Mouse (Mus musculus): ENCODE results near the gene Ctns. TPM values are rescaled to one million over a fixed set of nuclear protein-coding genes. Genes with fewer than 3 reads are reported as not detected.

Ctns gene
- polyA plus RNA-seq, 1 experiment from 2014 or later: 7.5 TPM

DNA sequence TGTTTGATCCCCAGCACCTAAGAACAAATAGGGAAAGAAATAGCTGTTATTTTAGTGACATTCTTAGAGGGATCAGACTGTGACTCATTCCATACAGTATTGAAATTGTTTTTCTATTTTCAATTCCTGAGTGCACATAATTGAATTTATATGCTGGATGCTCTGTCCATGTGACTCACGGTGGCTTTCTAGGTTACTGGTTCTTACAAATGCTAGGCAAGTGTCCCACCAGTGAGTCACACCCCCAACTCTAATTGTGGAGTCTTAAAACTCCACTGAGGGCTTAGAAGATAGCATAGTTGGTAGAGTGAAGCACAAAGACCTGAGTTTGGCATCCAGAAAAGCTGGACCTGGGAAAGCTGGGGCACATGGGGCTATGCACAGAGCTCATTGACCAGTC lies 21.8 kb upstream of the Ctns start:
- H3K27me3 ChIP-seq (replicated peaks): no peaks in the 10 kb centered on the region
- 61% methylated on average over 1 of the region's 1 CpGs for WGBS (ENCODE audit: insufficient replicate concordance)
- H3K36me3 ChIP-seq: no peaks in the 10 kb centered on the region
- no peak overlapping the region for H3K4me3 ChIP-seq
- H3K27ac ChIP-seq: no peak overlapping the region
- no peaks in the 10 kb centered on the region for H3K4me1 ChIP-seq
- H3K9me3 ChIP-seq (replicated peaks): no peaks in the 10 kb centered on the region
- no peak for ATAC-seq
- H3K9ac ChIP-seq: no peak overlapping the region
- H3K4me2 ChIP-seq: no peak overlapping the region

DNA sequence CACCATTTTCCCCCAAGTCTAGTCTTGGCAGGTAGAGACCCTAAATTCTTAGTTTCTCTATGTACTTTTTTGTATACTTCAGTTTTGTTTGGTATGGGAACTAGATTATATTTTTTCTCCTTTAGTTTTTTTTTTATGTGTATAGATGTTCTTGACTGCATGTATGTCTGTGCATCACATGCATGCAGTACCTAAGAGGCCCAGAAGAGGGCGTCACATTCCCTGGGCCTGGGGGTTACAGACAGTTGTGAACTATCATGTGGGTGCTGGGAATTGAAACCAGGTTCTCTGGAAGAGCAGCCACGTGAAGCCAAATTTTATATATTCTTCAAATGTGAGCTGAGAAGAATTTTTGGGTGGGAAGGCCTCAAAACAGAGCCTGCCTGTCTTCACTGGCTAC lies 20.8 kb upstream of the Ctns start:
- Histone ChIP-seq H3K36me3 (no peaks in the 10 kb centered on the region), H3K9me3 (replicated peaks) (no peaks in the 10 kb centered on the region), H3K4me1 (no peaks in the 10 kb centered on the region), H3K4me2 (no peak overlapping the region), H3K9ac (no peak overlapping the region), H3K4me3 (no peak overlapping the region), H3K27ac (no peak overlapping the region), H3K27me3 (replicated peaks) (no peaks in the 10 kb centered on the region)
- ATAC-seq: no peak
- 31% methylated on average over 2 of the region's 2 CpGs for whole genome bisulfite sequencing (ENCODE audit: insufficient replicate concordance)

- Histone ChIP-seq H3K27me3 (replicated peaks) (no peaks in the 10 kb centered on the region), H3K27ac (no peak overlapping the region), H3K36me3 (no peaks in the 10 kb centered on the region), H3K4me2 (no peak overlapping the region), H3K4me3 (no peak overlapping the region), H3K9ac (no peak overlapping the region), H3K9me3 (replicated peaks) (no peaks in the 10 kb centered on the region), H3K4me1 (no peaks in the 10 kb centered on the region)
- no peak for ATAC-seq
- 61% methylated on average over 3 of the region's 3 CpGs for WGBS (ENCODE audit: insufficient replicate concordance)
Measured at GRCm38 (mm10) chr11:73213956-73214355, 15.1 kb upstream of the Ctns start.

DNA sequence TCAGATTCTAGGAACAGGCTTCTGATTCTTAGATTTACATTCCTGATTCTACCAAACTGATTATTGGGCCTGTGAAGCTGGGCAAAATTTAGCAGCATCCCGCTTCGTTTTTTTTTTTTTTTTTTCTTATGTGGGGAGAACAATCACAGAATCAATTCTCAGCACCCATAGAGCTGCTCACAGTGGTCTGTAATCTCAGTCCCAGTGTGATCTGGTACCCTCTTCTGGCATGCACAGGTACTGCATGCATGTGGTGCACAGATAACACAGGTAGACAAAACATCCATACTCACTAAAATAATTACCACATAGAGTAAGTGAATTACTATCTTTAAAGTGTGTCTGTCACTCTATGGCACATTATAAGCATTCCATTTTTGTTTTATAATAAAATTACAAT lies 8.8 kb upstream of the Ctns start:
- Histone ChIP-seq H3K36me3 (no peaks in the 10 kb centered on the region), H3K27me3 (replicated peaks) (no peaks in the 10 kb centered on the region), H3K27ac (no peak overlapping the region), H3K9ac (no peak overlapping the region), H3K4me2 (no peak overlapping the region), H3K4me3 (no peak overlapping the region), H3K4me1 (no peaks in the 10 kb centered on the region), H3K9me3 (replicated peaks) (no peaks in the 10 kb centered on the region)
- ATAC-seq: no peak
- 62% methylated on average over 2 of the region's 2 CpGs for WGBS (ENCODE audit: insufficient replicate concordance)

DNA sequence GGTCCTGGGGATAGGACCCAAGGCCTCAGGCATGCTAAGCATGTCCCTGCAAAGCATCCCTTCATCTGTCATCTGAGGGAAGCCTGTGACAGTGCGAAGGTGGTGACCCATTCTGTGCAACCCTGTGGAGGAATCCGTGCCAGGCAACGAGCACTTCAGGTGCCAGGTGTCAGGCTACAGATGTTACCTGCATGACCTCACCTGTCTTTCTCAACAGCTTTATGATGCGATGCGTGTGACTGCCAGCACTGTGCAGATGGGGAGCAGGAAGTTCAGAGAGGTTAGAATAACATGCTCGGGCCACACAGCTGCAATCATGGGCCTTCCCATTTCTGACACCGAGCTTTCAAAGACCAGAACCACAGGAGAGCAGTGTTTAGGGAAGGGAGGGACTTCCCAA lies 6.4 kb upstream of the Ctns start:
- Histone ChIP-seq H3K27ac (no peak overlapping the region), H3K9ac (no peak overlapping the region), H3K4me3 (no peak overlapping the region), H3K4me2 (no peak overlapping the region), H3K9me3 (replicated peaks) (no peaks in the 10 kb centered on the region), H3K27me3 (replicated peaks) (no peaks in the 10 kb centered on the region), H3K4me1 (peaks cover 1% of the 10 kb centered on the region), H3K36me3 (no peaks in the 10 kb centered on the region)
- no peak for ATAC-seq
- 63% methylated on average over 7 of the region's 7 CpGs for WGBS (ENCODE audit: insufficient replicate concordance)

GRCm38 (mm10) chr11:73203895-73204294 lies 5.1 kb upstream of the Ctns start:
- no peak overlapping the region for H3K9ac ChIP-seq
- no peak overlapping the region for H3K4me3 ChIP-seq
- no peaks in the 10 kb centered on the region for H3K27me3 ChIP-seq (replicated peaks)
- no peak for ATAC-seq
- H3K36me3 ChIP-seq: no peaks in the 10 kb centered on the region
- H3K4me2 ChIP-seq: no peak overlapping the region
- 70% methylated on average over 8 of the region's 8 CpGs for WGBS (ENCODE audit: insufficient replicate concordance)
- no peak overlapping the region for H3K27ac ChIP-seq
- H3K4me1 ChIP-seq: peaks cover 8% of the 10 kb centered on the region
- no peaks in the 10 kb centered on the region for H3K9me3 ChIP-seq (replicated peaks)

GRCm38 (mm10) chr11:73201597-73201996 lies 2.8 kb upstream of the Ctns start:
- no peak for ATAC-seq
- Histone ChIP-seq H3K9me3 (replicated peaks) (no peaks in the 10 kb centered on the region), H3K4me3 (no peak overlapping the region), H3K27ac (no peak overlapping the region), H3K4me2 (no peak overlapping the region), H3K9ac (no peak overlapping the region), H3K27me3 (replicated peaks) (no peaks in the 10 kb centered on the region), H3K4me1 (peaks cover 23% of the 10 kb centered on the region), H3K36me3 (no peaks in the 10 kb centered on the region)
- 38% methylated on average over 4 of the region's 4 CpGs for WGBS (ENCODE audit: insufficient replicate concordance)

- H3K36me3 ChIP-seq: peaks cover 2% of the 10 kb centered on the region; the same call in 1 of the 2 replicates
- H3K27ac ChIP-seq: no peak overlapping the region
- H3K27me3 ChIP-seq (replicated peaks): no peaks in the 10 kb centered on the region
- no peaks in the 10 kb centered on the region for H3K9me3 ChIP-seq (replicated peaks)
- ATAC-seq: no peak
- 71% methylated on average over 2 of the region's 2 CpGs for WGBS (ENCODE audit: insufficient replicate concordance)
- no peak overlapping the region for H3K4me2 ChIP-seq
- H3K4me1 ChIP-seq: peaks cover 23% of the 10 kb centered on the region
- H3K4me3 ChIP-seq: no peak overlapping the region
- H3K9ac ChIP-seq: no peak overlapping the region
Measured at GRCm38 (mm10) chr11:73201021-73201420, 2.2 kb upstream of the Ctns start.

GRCm38 (mm10) chr11:73199879-73200278 lies 1.0 kb upstream of the Ctns start:
- ATAC-seq: 0 out of 2 replicates have a peak, but pooled peaks have one; percentile 3
- Histone ChIP-seq H3K27me3 (replicated peaks) (no peaks in the 10 kb centered on the region), H3K4me2 (peak overlapping the region; percentile 99), H3K36me3 (peaks cover 12% of the 10 kb centered on the region), H3K4me1 (peaks cover 23% of the 10 kb centered on the region), H3K9ac (peak overlapping the region; percentile 88), H3K9me3 (replicated peaks) (no peaks in the 10 kb centered on the region), H3K4me3 (peak overlapping the region; percentile 83), H3K27ac (peak overlapping the region; percentile 77)
- WGBS (ENCODE audit: insufficient replicate concordance): 1% methylated on average over 12 of the region's 12 CpGs

DNA sequence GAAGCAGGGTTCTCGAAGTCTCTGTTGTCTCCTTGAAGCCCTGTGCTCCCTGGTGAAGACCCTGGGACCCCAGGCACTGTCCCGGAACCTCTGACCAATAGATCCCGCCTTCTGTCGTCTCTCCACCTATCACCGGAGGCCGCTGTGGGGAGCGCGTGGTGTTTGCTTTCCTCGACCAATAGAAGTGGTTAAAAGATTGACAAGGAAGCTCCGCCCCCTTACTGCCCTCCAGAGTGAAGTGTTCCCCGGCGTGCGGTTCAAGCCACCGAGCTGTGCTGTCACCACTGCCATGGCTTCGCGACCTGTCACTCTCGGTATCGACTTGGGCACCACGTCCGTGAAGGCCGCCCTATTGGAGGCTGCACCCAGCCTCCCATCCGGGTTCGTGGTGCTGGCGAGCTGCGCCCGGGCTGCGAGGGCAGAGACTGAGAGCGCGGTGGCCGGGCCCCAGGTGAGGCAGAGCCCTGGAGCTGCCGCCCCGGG lies 429 bp upstream of the Ctns start, which contains the start of gene Shpk:
TSS of gene Shpk (plus strand) at position 231 of the 483 bp plus-strand sequence.
- Histone ChIP-seq H3K9ac (peak within 1 kb of the TSS; percentile 88), H3K4me2 (peak within 1 kb of the TSS; percentile 99), H3K9me3 (replicated peaks) (no peaks in the 10 kb centered on the region), H3K4me1 (peaks cover 23% of the 10 kb centered on the region), H3K27me3 (replicated peaks) (no peaks in the 10 kb centered on the region), H3K27ac (peak within 1 kb of the TSS; percentile 77), H3K4me3 (peak within 1 kb of the TSS; percentile 83), H3K36me3 (peaks cover 12% of the 10 kb centered on the region)
- 1% methylated on average over 32 of the region's 32 CpGs for WGBS (ENCODE audit: insufficient replicate concordance)
- ATAC-seq: peak; percentile 96

GRCm38 (mm10) chr11:73198190-73198589 lies 652 bp downstream of the Ctns start:
- Histone ChIP-seq H3K4me2 (peak overlapping the region; percentile 99), H3K9me3 (replicated peaks) (no peaks in the 10 kb centered on the region), H3K27ac (no peak overlapping the region; the same call in 1 of the 2 replicates), H3K4me3 (peak overlapping the region; percentile 83), H3K9ac (peak overlapping the region; percentile 88), H3K36me3 (peaks cover 12% of the 10 kb centered on the region), H3K4me1 (peaks cover 23% of the 10 kb centered on the region), H3K27me3 (replicated peaks) (no peaks in the 10 kb centered on the region)
- ATAC-seq: no peak
- 3% methylated on average over 1 of the region's 1 CpGs for WGBS (ENCODE audit: insufficient replicate concordance)

DNA sequence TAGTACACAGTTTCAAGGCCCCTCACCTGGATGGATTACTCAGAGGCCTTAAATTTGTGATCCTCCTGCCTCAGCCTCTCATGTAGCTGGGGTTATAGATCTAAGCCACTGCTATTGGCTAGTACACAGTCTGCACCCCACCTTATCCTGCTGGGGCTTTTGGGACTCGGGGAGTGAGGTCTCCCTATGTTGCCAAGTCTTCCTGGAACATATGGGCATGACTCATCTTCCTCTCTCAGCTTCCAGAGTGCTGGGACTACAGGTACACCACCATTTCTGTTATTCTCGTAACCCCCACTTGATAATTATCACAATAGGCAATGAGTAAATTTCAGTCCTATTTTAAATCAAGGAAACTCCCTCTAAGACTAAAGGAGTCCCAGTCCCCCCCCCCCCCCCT lies 4.4 kb downstream of the Ctns start:
- no peak for ATAC-seq
- Histone ChIP-seq H3K4me2 (no peak overlapping the region), H3K9me3 (replicated peaks) (no peaks in the 10 kb centered on the region), H3K36me3 (peaks cover 23% of the 10 kb centered on the region), H3K4me3 (no peak overlapping the region), H3K9ac (no peak overlapping the region), H3K4me1 (peaks cover 16% of the 10 kb centered on the region), H3K27ac (no peak overlapping the region), H3K27me3 (replicated peaks) (no peaks in the 10 kb centered on the region)
- 70% methylated on average over 2 of the region's 2 CpGs for WGBS (ENCODE audit: insufficient replicate concordance)

DNA sequence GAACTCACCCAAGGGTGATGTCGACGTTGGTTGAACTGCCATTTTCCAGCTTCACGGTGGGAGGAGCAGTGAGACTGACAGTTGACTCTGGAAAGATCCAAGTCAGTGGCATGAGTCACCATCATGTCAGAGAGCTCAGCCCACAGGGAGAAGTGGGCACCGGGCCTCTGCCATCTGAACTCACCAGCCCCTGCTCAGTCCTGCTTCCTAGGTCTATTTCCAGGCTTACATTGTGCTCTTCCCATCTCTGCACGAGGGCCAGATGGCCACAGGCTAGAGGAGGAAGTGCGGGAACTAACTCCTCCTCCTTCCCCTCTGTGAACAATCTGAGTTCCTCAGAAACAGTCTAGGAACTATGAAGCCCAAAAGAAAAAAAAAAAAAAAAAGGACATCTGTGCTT lies 5.8 kb downstream of the Ctns start:
- Histone ChIP-seq H3K27ac (no peak overlapping the region), H3K27me3 (replicated peaks) (no peaks in the 10 kb centered on the region), H3K4me2 (no peak overlapping the region), H3K4me1 (peaks cover 9% of the 10 kb centered on the region), H3K36me3 (peaks cover 23% of the 10 kb centered on the region), H3K9ac (no peak overlapping the region), H3K9me3 (replicated peaks) (no peaks in the 10 kb centered on the region), H3K4me3 (no peak overlapping the region)
- ATAC-seq: no peak
- 43% methylated on average over 6 of the region's 6 CpGs for WGBS (ENCODE audit: insufficient replicate concordance)

Data from liver, embryonic 12.5 days (tissue).